Mouse (Mus musculus) G1E (cell line): ENCODE data around the gene Rpl22. TPM values are rescaled to one million over a fixed set of nuclear protein-coding genes. Genes with fewer than 3 reads are reported as not detected.

Source experiments
- ATAC-seq: 2 replicates; pipeline ENCODE4 v1.8.0; 2016; ENCODE audit warnings: mild to moderate bottlenecking; ENCODE audit not compliant: insufficient number of reproducible peaks, poor library complexity, low FRiP score, severe bottlenecking; ENCODE audit errors: extremely low read depth
- DNase-seq: peaks from one replicate; pipeline ENCODE4 v3.0.0; 2012; ENCODE audit warnings: low spot score
- H3K27me3 ChIP-seq: 2 replicates; pipeline ENCODE4 v1.6.1; 2012; ENCODE audit warnings: mild to moderate bottlenecking, low read length, inconsistent platforms; ENCODE audit not compliant: insufficient read depth
- H3K36me3 ChIP-seq: replicated peaks from 2 replicates; pipeline ENCODE3; 2012; ENCODE audit warnings: mild to moderate bottlenecking, inconsistent platforms
- H3K4me1 ChIP-seq: 2 replicates; pipeline ENCODE4 v1.6.1; 2012; ENCODE audit warnings: low read depth, low read length, inconsistent platforms, mixed read lengths; ENCODE audit not compliant: insufficient read depth
- H3K4me3 ChIP-seq: 2 replicates; pipeline ENCODE4 v1.5.1; 2012; ENCODE audit warnings: low read depth, mild to moderate bottlenecking, inconsistent platforms, low read length, moderate library complexity, mixed read lengths
- H3K9me3 ChIP-seq: replicated peaks from 2 replicates; pipeline ENCODE4 v1.6.1; 2012; ENCODE audit warnings: inconsistent platforms
- CTCF ChIP-seq: IDR thresholded peaks from 2 replicates; pipeline ENCODE4 v1.5.1; 2012; ENCODE audit warnings: low read depth, low read length, inconsistent platforms, mixed read lengths
- GATA1 ChIP-seq: IDR thresholded peaks from 2 replicates; pipeline ENCODE4 v1.6.1; 2012; ENCODE audit warnings: borderline replicate concordance, low read length, inconsistent platforms, mixed read lengths
- GATA2 ChIP-seq: IDR thresholded peaks from 2 replicates; pipeline ENCODE4 v1.6.1; 2012; ENCODE audit warnings: low read depth, low read length, inconsistent platforms, borderline replicate concordance
- POLR2AphosphoS5 ChIP-seq: IDR thresholded peaks from 2 replicates; pipeline ENCODE4 v1.6.1; 2012; ENCODE audit warnings: low read depth, low read length, inconsistent platforms; ENCODE audit not compliant: insufficient replicate concordance
- TAL1 ChIP-seq: conservative IDR thresholded peaks from 2 replicates; pipeline ENCODE4 v1.6.1; 2012; ENCODE audit warnings: low read depth, low read length, inconsistent platforms, mixed read lengths
- polyA plus RNA-seq: library from polyadenylated mRNA; stranded (reverse); fragments of >175 nt; gene quantifications from 2 replicates; pipeline ENCODE4 v1.2.3, GENCODE M21; 2012
- total RNA-seq, 2 experiments: library from RNA; stranded (forward) in 1 of 2; stranded (reverse) in 1 of 2; fragments of 200-1000 nt in 1 of 2; fragments of >200 nt in 1 of 2; fragmentation: Nextera tagmentation in 1 of 2; gene quantifications; 2 replicates each; pipeline ENCODE4 v1.2.3; 2014 to 2017

Rpl22 gene
- total and polyA plus RNA-seq, 3 experiments: 54.2 to 1,748 (median 552) TPM

- no peak overlapping the region for H3K4me3 ChIP-seq
- DNase-seq (no peak), ATAC-seq (no peak)
- H3K36me3 ChIP-seq: no peaks in the 10 kb centered on the region
- no peaks in the 10 kb centered on the region; the same call in 1 of the 2 replicates for H3K27me3 ChIP-seq
- TF ChIP-seq TAL1 (no peak), CTCF (no peak), GATA2 (no peak), GATA1 (no peak), POLR2AphosphoS5 (no peak)
- H3K4me1 ChIP-seq: no peaks in the 10 kb centered on the region
- peaks cover 97% of the 10 kb centered on the region for H3K9me3 ChIP-seq
Measured at GRCm38 (mm10) chr4:152365228-152365627, 39.7 kb downstream of the Rpl22 start.

DNA sequence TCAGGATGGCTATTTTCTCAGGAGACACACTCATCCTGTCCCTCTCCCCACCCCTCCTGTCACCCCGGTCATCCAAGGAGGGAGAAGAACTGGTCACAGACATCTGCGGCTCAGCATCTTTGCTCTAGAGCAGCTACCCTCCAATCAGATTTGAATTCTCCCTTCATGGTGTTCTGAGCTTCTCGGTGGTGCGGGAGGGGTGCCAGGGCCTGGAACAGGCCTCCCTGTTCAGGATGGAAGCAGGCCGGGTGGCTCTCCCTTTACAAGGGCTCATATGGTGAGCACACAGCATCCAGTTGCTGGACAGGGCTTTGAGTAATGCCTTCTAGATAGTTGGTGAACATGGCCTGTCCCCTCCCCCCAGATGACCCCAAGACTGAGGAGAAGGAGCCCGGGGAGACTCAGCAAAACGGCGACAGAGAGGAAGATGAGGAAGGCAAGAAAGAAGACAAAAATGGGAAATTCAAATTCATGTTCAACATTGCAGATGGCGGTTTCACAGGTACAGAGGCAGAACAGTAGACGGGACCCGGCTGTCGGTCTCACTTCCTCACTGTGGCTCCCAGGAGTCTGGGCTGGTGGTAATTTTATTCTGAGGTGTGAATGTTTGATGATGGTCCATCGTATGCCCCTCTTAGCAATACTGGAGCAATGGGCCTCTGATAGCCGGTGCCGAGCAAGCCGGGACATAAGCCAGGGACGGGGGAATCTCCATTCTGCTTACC is 57.1 kb downstream of the Rpl22 start:
- DNase-seq: no peak
- Histone ChIP-seq H3K9me3 (peaks cover 95% of the 10 kb centered on the region), H3K4me3 (no peak overlapping the region), H3K4me1 (no peaks in the 10 kb centered on the region), H3K27me3 (no peaks in the 10 kb centered on the region), H3K36me3 (no peaks in the 10 kb centered on the region)
- ATAC-seq: no peak
- TF ChIP-seq GATA2: no peak
- no peak for TF ChIP-seq TAL1
- TF ChIP-seq POLR2AphosphoS5: no peak
- no peak for TF ChIP-seq GATA1
- no peak for TF ChIP-seq CTCF

Other genes with a start within 250 kb of the Rpl22 start
- gene Tnfrsf25, start 209.8 kb upstream of the Rpl22 start, total RNA-seq (2014; fragmentation: Nextera tagmentation): not detected in 2 replicates
- gene Tnfrsf25, start 209.8 kb upstream of the Rpl22 start, total RNA-seq (2017): 0.29 TPM in 1 of 2 replicates, not detected in the other
- gene Tnfrsf25, start 209.8 kb upstream of the Rpl22 start, polyA plus RNA-seq: not detected in 2 replicates
- 9.3 and 16.4 TPM in 2 replicates for gene Espn, start 173.4 kb upstream of the Rpl22 start, total RNA-seq (2014; fragmentation: Nextera tagmentation)
- gene Espn, start 173.4 kb upstream of the Rpl22 start, total RNA-seq (2017): 4.2 and 4.3 TPM in 2 replicates
- gene Espn, start 173.4 kb upstream of the Rpl22 start, polyA plus RNA-seq: 48.0 and 61.7 TPM in 2 replicates
- not detected in 2 replicates for gene Hes2, start 166.9 kb upstream of the Rpl22 start, total RNA-seq (2014; fragmentation: Nextera tagmentation)
- 0.33 and 0.46 TPM in 2 replicates for gene Hes2, start 166.9 kb upstream of the Rpl22 start, total RNA-seq (2017)
- 0.04 and 0.18 TPM in 2 replicates for gene Hes2, start 166.9 kb upstream of the Rpl22 start, polyA plus RNA-seq
- 17.1 and 22.1 TPM in 2 replicates for gene Acot7, start 147.6 kb upstream of the Rpl22 start, total RNA-seq (2014; fragmentation: Nextera tagmentation)
- gene Acot7, start 147.6 kb upstream of the Rpl22 start, total RNA-seq (2017): 17.6 and 18.6 TPM in 2 replicates
- 46.2 and 51.1 TPM in 2 replicates for gene Acot7, start 147.6 kb upstream of the Rpl22 start, polyA plus RNA-seq
- gene Gpr153, start 51.5 kb upstream of the Rpl22 start, total RNA-seq (2014; fragmentation: Nextera tagmentation): not detected in 2 replicates
- 0.05 TPM in 1 of 2 replicates, not detected in the other for gene Gpr153, start 51.5 kb upstream of the Rpl22 start, total RNA-seq (2017)
- 0.03 and 0.09 TPM in 2 replicates for gene Gpr153, start 51.5 kb upstream of the Rpl22 start, polyA plus RNA-seq
- gene Hes3, start 34.1 kb upstream of the Rpl22 start, total RNA-seq (2014; fragmentation: Nextera tagmentation): not detected in 2 replicates
- gene Hes3, start 34.1 kb upstream of the Rpl22 start, total RNA-seq (2017): not detected in 2 replicates
- not detected in 2 replicates for gene Hes3, start 34.1 kb upstream of the Rpl22 start, polyA plus RNA-seq
- gene Icmt, start 28.5 kb upstream of the Rpl22 start, total RNA-seq (2014; fragmentation: Nextera tagmentation): 19.0 and 21.9 TPM in 2 replicates
- gene Icmt, start 28.5 kb upstream of the Rpl22 start, total RNA-seq (2017): 21.5 and 24.6 TPM in 2 replicates
- gene Icmt, start 28.5 kb upstream of the Rpl22 start, polyA plus RNA-seq: 19.0 TPM in 2 replicates
- gene Rnf207, start 6.7 kb upstream of the Rpl22 start, total RNA-seq (2014; fragmentation: Nextera tagmentation): not detected in 2 replicates
- gene Rnf207, start 6.7 kb upstream of the Rpl22 start, total RNA-seq (2017): 0.11 and 0.52 TPM in 2 replicates
- gene Rnf207, start 6.7 kb upstream of the Rpl22 start, polyA plus RNA-seq: not detected in 2 replicates
- not detected in 2 replicates for gene Chd5, start 12.9 kb downstream of the Rpl22 start, total RNA-seq (2014; fragmentation: Nextera tagmentation)
- gene Chd5, start 12.9 kb downstream of the Rpl22 start, total RNA-seq (2017): under 0.01 TPM in 2 replicates
- gene Chd5, start 12.9 kb downstream of the Rpl22 start, polyA plus RNA-seq: 0.01 TPM in 2 replicates
- not detected in 2 replicates for gene Nphp4, start 151.0 kb downstream of the Rpl22 start, total RNA-seq (2014; fragmentation: Nextera tagmentation)
- gene Nphp4, start 151.0 kb downstream of the Rpl22 start, total RNA-seq (2017): not detected in 2 replicates
- not detected in 2 replicates for gene Nphp4, start 151.0 kb downstream of the Rpl22 start, polyA plus RNA-seq
- not detected in 2 replicates for gene Kcnab2, start 152.1 kb downstream of the Rpl22 start, total RNA-seq (2014; fragmentation: Nextera tagmentation)
- 0.06 TPM in 1 of 2 replicates, not detected in the other for gene Kcnab2, start 152.1 kb downstream of the Rpl22 start, total RNA-seq (2017)
- gene Kcnab2, start 152.1 kb downstream of the Rpl22 start, polyA plus RNA-seq: 0.02 and 0.04 TPM in 2 replicates